Mouse (Mus musculus): ENCODE data around the gene Pdpn. TPM values are rescaled to one million over a fixed set of nuclear protein-coding genes. Genes with fewer than 3 reads are reported as not detected.

Pdpn gene
- polyA plus RNA-seq, 1 experiment: not detected

- no peak overlapping the region for H3K4me3 ChIP-seq (replicated peaks)
- H3K9me3 ChIP-seq: peaks cover 14% of the 10 kb centered on the region
- TF ChIP-seq GATA1 (IDR thresholded peaks at IDR 0.05; ENCODE audit: borderline replicate concordance, low read length): no peak
- TF ChIP-seq FLI1 (IDR thresholded peaks at IDR 0.05; ENCODE audit: low read length): no peak
- H3K27me3 ChIP-seq (replicated peaks): peaks cover 49% of the 10 kb centered on the region
- no peaks in the 10 kb centered on the region for H3K4me1 ChIP-seq
- H3K36me3 ChIP-seq (replicated peaks; ENCODE audit: low read length): no peaks in the 10 kb centered on the region
These were observed 837 bp upstream of the Pdpn start for GRCm38 (mm10) chr4:143300113-143300688.

GRCm38 (mm10) chr4:143298431-143299315, 691 bp downstream of the Pdpn start:
- peaks cover 14% of the 10 kb centered on the region for H3K9me3 ChIP-seq

GRCm38 (mm10) chr4:143297016-143297556, 2.3 kb downstream of the Pdpn start:
- no peak for TF ChIP-seq FLI1 (IDR thresholded peaks at IDR 0.05; ENCODE audit: low read length)
- TF ChIP-seq GATA1 (IDR thresholded peaks at IDR 0.05; ENCODE audit: borderline replicate concordance, low read length): no peak
- H3K4me1 ChIP-seq: no peaks in the 10 kb centered on the region
- no peak overlapping the region for H3K4me3 ChIP-seq (replicated peaks)
- peaks cover 24% of the 10 kb centered on the region for H3K9me3 ChIP-seq
- H3K27me3 ChIP-seq (replicated peaks): peaks cover 43% of the 10 kb centered on the region
- H3K36me3 ChIP-seq (replicated peaks; ENCODE audit: low read length): no peaks in the 10 kb centered on the region

More at GRCm38 (mm10) chr4:143298431-143299315, 691 bp downstream of the Pdpn start:
- H3K27me3 ChIP-seq (replicated peaks): peaks cover 49% of the 10 kb centered on the region
- no peaks in the 10 kb centered on the region for H3K4me1 ChIP-seq
- no peak for TF ChIP-seq GATA1 (IDR thresholded peaks at IDR 0.05; ENCODE audit: borderline replicate concordance, low read length)
- TF ChIP-seq FLI1 (IDR thresholded peaks at IDR 0.05; ENCODE audit: low read length): no peak
- H3K36me3 ChIP-seq (replicated peaks; ENCODE audit: low read length): no peaks in the 10 kb centered on the region
- H3K4me3 ChIP-seq (replicated peaks): no peak overlapping the region

- TF ChIP-seq FLI1 (IDR thresholded peaks at IDR 0.05; ENCODE audit: low read length) (no peak), GATA1 (IDR thresholded peaks at IDR 0.05; ENCODE audit: borderline replicate concordance, low read length) (no peak)
- Histone ChIP-seq H3K4me3 (replicated peaks) (no peak overlapping the region), H3K36me3 (replicated peaks; ENCODE audit: low read length) (no peaks in the 10 kb centered on the region), H3K4me1 (no peaks in the 10 kb centered on the region), H3K27me3 (replicated peaks) (peaks cover 38% of the 10 kb centered on the region), H3K9me3 (peaks cover 24% of the 10 kb centered on the region)
These were observed 3.2 kb downstream of the Pdpn start for GRCm38 (mm10) chr4:143296153-143296552.

GRCm38 (mm10) chr4:143294324-143294723, 5.0 kb downstream of the Pdpn start:
- no peaks in the 10 kb centered on the region for H3K4me1 ChIP-seq
- H3K36me3 ChIP-seq (replicated peaks; ENCODE audit: low read length): no peaks in the 10 kb centered on the region
- peaks cover 21% of the 10 kb centered on the region for H3K27me3 ChIP-seq (replicated peaks)
- no peak overlapping the region for H3K4me3 ChIP-seq (replicated peaks)
- TF ChIP-seq FLI1 (IDR thresholded peaks at IDR 0.05; ENCODE audit: low read length): no peak
- no peak for TF ChIP-seq GATA1 (IDR thresholded peaks at IDR 0.05; ENCODE audit: borderline replicate concordance, low read length)
- peaks cover 17% of the 10 kb centered on the region for H3K9me3 ChIP-seq

- TF ChIP-seq GATA1 (IDR thresholded peaks at IDR 0.05; ENCODE audit: borderline replicate concordance, low read length): no peak
- TF ChIP-seq FLI1 (IDR thresholded peaks at IDR 0.05; ENCODE audit: low read length): no peak
- H3K4me3 ChIP-seq (replicated peaks): no peak overlapping the region
These were observed 10.5 kb downstream of the Pdpn start for GRCm38 (mm10) chr4:143288880-143289279.

GRCm38 (mm10) chr4:143288473-143288872, 10.9 kb downstream of the Pdpn start:
- Histone ChIP-seq H3K36me3 (replicated peaks; ENCODE audit: low read length) (no peaks in the 10 kb centered on the region), H3K27me3 (replicated peaks) (no peaks in the 10 kb centered on the region), H3K4me3 (replicated peaks) (no peak overlapping the region), H3K4me1 (no peaks in the 10 kb centered on the region), H3K9me3 (peaks cover 17% of the 10 kb centered on the region)
- no peak for TF ChIP-seq GATA1 (IDR thresholded peaks at IDR 0.05; ENCODE audit: borderline replicate concordance, low read length)
- TF ChIP-seq FLI1 (IDR thresholded peaks at IDR 0.05; ENCODE audit: low read length): no peak

More at GRCm38 (mm10) chr4:143288880-143289279, 10.5 kb downstream of the Pdpn start:
- Histone ChIP-seq H3K9me3 (peaks cover 19% of the 10 kb centered on the region), H3K36me3 (replicated peaks; ENCODE audit: low read length) (no peaks in the 10 kb centered on the region), H3K27me3 (replicated peaks) (no peaks in the 10 kb centered on the region), H3K4me1 (no peaks in the 10 kb centered on the region)

- no peak overlapping the region for H3K4me3 ChIP-seq (replicated peaks)
- no peaks in the 10 kb centered on the region for H3K36me3 ChIP-seq (replicated peaks; ENCODE audit: low read length)
- H3K9me3 ChIP-seq: peaks cover 13% of the 10 kb centered on the region
- H3K4me1 ChIP-seq: no peaks in the 10 kb centered on the region
- no peaks in the 10 kb centered on the region for H3K27me3 ChIP-seq (replicated peaks)
- TF ChIP-seq GATA1 (IDR thresholded peaks at IDR 0.05; ENCODE audit: borderline replicate concordance, low read length): no peak
- no peak for TF ChIP-seq FLI1 (IDR thresholded peaks at IDR 0.05; ENCODE audit: low read length)
These were observed 12.3 kb downstream of the Pdpn start for GRCm38 (mm10) chr4:143287065-143287464.

- Histone ChIP-seq H3K9me3 (peaks cover 45% of the 10 kb centered on the region), H3K27me3 (replicated peaks) (no peaks in the 10 kb centered on the region), H3K4me1 (peaks cover 4% of the 10 kb centered on the region; the same call in 1 of the 2 replicates), H3K4me3 (replicated peaks) (no peak overlapping the region), H3K36me3 (replicated peaks; ENCODE audit: low read length) (no peaks in the 10 kb centered on the region)
- TF ChIP-seq FLI1 (IDR thresholded peaks at IDR 0.05; ENCODE audit: low read length) (no peak), GATA1 (IDR thresholded peaks at IDR 0.05; ENCODE audit: borderline replicate concordance, low read length) (no peak)
These were observed 19.2 kb downstream of the Pdpn start for GRCm38 (mm10) chr4:143280166-143280565.

- H3K36me3 ChIP-seq (replicated peaks; ENCODE audit: low read length): no peaks in the 10 kb centered on the region
- H3K9me3 ChIP-seq: peaks cover 48% of the 10 kb centered on the region
- H3K27me3 ChIP-seq (replicated peaks): no peaks in the 10 kb centered on the region
- H3K4me3 ChIP-seq (replicated peaks): no peak overlapping the region
- TF ChIP-seq GATA1 (IDR thresholded peaks at IDR 0.05; ENCODE audit: borderline replicate concordance, low read length) (no peak), FLI1 (IDR thresholded peaks at IDR 0.05; ENCODE audit: low read length) (no peak)
- H3K4me1 ChIP-seq: peaks cover 4% of the 10 kb centered on the region; the same call in 1 of the 2 replicates
These were observed 19.7 kb downstream of the Pdpn start for GRCm38 (mm10) chr4:143279661-143280060.
